Mouse (Mus musculus) kidney, postnatal 14 days (tissue): ENCODE data around the gene Itgbl1.

Experiments
- DNase-seq: peaks from one replicate; pipeline ENCODE4 v3.0.0; 2022; ENCODE audit warnings: mixed read lengths

The Itgbl1 gene

GRCm38 (mm10) chr14:123990591-123991195 lies 330.9 kb downstream of the Itgbl1 start:
- no peak for DNase-seq
